Mouse (Mus musculus): ENCODE results near the gene Hist1h3c.
A peak's percentile ranks its signal among the peaks of the same experiment; 100 is the strongest.
"Not testable (repeated sequence)": the region's sequence is repeated elsewhere in the genome, so short reads cannot be mapped to it uniquely, and the experiment has no call there.

Gene Hist1h3c

DNA sequence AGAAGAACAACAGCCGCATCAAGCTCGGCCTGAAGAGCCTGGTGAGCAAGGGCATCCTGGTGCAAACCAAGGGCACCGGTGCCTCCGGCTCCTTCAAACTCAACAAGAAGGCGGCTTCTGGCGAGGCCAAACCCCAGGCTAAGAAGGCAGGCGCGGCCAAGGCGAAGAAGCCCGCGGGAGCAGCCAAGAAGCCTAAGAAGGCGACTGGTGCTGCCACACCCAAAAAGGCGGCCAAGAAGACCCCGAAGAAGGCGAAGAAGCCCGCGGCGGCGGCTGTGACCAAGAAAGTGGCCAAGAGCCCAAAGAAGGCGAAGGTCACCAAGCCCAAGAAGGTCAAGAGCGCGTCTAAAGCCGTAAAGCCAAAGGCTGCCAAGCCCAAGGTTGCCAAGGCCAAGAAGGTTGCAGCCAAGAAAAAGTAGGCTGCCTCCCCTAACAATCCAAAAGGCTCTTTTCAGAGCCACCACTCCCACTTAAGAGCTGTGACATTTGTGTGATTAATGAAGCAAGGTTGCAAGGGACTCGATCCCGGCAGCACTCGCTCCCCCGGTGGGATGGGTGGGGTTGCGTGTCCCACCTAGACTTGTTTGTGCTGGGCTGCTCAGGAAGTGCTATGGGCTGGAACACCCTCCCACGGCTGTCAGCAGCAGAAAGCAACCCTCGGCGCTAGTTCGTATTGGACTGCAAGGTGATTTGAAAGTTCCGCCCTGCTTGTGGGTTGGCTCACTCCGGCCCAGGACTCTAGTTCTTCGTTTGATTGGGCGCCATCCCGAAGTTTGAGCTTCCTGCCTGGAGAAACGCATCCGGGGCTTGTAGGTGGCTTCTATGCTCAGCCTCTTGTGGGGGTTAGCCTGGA is 6.1 kb downstream of the Hist1h3c start:
- peak; percentile 96 for DNase-seq

- DNase-seq = peak; percentile 93
Observed at GRCm38 (mm10) chr13:23738677-23739068, 6.7 kb downstream of the Hist1h3c start, which contains the start of gene Hist1h1c. TSS of gene Hist1h1c (plus strand) at chr13:23738808.

- DNase-seq = no peak
Observed at GRCm38 (mm10) chr13:23738041-23738440, 7.4 kb downstream of the Hist1h3c start.

- no peak for DNase-seq
Observed at GRCm38 (mm10) chr13:23737091-23737490, 8.3 kb downstream of the Hist1h3c start.

DNA sequence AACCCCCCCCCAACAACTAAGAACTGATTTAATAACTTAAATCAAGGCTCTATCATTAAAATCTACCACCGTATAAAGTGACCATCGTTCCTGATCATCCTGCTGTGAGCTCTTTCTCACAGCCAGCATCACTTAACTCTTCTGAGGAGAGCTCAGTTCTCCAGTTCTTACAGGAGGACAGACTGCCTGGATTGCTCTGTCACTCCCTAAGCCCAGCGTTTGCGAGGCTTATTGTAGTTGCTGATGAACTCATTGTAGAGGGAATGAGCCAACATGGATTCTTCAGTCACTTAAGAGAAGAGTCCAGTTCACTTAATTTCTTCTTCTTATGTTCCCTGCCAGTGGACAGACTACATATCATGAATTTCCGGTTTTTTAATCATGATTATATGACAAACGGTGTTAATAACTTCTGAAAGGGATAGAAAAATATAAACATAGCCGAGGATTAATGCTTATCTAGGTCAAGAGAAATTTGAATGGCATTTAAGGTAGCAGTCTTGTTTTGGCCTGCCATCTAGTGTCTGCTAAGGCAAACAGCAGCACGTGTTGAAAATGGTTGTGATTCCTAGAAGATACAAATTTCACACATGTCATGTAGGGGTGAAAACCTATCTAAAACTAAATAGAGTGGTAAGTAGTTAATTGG is 13.1 kb downstream of the Hist1h3c start:
- peak; percentile 53 for DNase-seq

GRCm38 (mm10) chr13:23730479-23730878 is 14.9 kb downstream of the Hist1h3c start:
- peak; percentile 81 for DNase-seq

- no peak for DNase-seq
Observed at GRCm38 (mm10) chr13:23729706-23730105, 15.7 kb downstream of the Hist1h3c start.

DNA sequence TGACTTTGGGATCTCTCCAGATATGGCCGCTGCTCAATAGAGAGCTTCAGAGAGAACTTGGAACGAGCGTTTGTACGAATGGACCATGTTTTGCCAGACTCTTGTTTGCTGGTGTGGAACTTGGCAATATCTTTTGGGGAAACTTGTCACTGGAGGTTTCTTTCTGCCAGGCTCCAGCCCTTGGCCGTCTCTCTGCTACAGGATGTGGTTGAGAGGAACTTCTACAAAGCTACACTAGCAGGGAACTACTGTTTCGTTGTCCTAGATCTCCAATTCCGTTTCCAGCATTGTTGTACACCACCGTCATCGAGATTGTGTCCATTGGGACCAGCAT is 16.2 kb downstream of the Hist1h3c start:
- DNase-seq = no peak

DNA sequence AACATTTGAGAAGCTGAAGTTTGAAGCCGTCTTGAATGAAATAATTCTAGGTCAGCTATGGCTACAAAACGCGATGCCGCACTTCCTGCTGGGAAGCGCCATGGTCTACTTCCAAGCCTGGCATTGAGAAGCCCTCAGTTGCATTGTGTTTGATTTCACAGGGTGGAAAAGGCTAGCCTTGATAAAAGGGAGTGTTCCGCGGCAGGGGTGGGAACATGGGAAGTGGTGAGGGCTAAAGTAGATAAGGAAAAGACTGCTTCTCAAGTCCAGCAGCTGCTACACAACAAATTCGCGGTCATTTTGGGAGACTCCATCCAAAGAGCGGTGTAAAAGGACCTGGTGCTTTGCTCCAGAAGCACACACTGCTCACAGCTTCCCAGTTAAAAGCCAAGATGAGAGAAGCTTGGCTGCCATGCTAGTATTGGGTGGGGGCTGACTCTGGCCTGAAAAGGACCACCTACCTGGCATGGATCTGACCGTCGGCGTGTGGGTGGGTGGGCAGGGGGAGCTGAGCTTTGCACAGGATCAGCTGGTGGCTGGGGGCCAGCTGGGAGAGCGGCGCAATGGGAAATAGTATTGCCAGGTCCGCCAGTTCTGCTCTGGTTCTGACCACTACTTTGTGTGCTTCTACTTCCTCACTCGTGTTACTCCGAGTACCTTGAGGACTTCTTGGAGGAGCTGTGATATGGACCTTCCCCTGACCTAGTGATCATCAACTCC is 16.8 kb downstream of the Hist1h3c start:
- DNase-seq = no peak

DNA sequence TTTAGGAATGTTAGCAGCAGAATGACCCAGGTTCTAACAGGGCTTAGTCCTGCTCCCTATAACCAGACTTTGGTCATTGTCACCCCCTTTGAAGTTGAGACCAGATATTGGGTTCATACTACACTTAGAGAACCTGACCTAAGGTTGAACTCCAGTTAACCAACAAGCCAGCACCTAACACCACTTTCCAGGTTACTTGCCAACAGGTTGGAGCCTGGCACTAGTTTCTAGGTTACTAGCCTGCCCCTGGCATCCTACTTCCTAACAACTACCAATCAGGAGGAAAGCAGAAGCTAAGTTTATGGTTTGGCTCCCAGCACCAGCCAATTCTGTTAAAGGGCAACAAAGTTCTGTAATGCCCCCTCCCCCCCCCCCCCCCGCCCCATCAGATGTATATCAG is 20.2 kb downstream of the Hist1h3c start:
- no peak for DNase-seq

DNA sequence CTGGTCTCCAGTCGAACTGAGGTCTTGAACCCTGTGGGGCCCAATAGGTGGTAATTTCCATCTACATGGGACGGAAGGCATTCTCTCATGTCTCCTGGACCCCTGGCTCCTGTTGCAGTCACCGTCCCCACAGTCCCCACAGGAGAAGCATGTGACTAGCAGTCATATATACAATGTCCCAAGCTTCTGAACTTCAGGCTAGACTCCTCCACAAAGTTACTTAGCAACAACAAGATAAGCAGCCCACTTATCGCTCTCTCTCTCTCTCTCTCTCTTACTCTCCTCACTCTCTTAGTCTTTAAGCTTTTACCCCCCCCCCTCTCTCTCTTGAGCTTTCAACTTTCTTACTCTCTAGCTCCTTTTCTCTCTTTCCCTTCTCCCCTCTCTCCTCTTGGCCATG is 21.2 kb downstream of the Hist1h3c start:
- no peak for DNase-seq

GRCm38 (mm10) chr13:23717593-23718245 is 27.7 kb downstream of the Hist1h3c start:
- DNase-seq = not testable (repeated sequence)

DNA sequence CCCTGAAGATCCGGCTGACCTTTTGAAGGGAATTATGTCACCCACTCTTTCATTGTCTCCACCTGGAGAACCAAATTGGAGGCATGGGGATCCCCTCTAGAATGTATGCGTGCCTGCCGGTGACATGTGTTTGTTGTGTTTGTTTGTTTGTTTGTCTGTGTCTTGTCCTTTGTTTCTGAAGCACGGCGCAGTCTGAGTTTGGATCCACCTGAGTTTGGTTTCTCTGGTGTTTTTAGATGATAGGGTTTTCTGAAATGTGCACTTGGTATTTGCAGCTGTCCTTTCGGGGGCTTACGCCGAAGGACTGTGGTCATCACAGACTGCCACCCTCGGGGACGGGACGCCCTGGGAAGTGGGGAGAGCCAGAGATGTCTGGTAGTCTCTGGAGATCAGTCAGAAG is 28.2 kb downstream of the Hist1h3c start:
- DNase-seq = no peak

DNA sequence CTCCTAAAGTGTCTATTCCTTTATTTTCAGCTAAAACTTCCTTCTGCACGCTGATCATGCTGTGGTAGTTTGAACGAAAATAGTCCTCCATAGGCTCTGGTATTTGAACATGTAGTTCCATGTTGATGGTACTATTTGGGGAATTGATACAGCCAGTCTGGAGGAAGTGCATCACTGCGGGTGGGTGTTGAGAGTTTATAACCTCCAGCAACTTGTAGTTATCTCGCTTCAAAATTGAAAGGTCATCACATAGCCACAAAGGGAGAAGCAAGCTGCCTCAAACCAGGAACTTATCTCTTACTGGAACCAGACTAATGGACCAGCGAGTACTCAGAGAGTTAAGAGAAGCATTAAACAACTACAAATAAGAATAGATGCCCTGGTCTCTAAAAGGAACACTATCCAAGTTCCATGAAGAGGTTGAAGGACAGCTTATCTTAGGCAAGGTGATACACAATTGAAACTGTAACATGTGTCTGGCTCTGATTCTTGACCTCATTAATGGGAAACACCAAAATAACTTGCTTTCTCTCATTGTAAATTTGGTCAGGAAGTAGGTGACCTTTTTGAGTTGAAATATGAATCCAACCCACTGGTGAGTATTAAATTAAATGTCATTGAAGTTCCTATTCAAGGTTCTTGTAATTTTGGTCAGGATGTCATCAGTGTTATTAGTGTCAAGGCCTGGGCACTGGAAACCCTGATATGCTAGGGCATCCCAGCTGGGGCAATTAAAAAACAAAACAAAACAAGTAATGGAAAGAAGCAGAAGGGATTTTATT is 28.9 kb downstream of the Hist1h3c start:
- no peak for DNase-seq

GRCm38 (mm10) chr13:23710374-23711089 is 34.9 kb downstream of the Hist1h3c start, which contains the start of gene Hfe:
TSS of gene Hfe (minus strand) at chr13:23710854.
- DNase-seq = peak; percentile 63

DNA sequence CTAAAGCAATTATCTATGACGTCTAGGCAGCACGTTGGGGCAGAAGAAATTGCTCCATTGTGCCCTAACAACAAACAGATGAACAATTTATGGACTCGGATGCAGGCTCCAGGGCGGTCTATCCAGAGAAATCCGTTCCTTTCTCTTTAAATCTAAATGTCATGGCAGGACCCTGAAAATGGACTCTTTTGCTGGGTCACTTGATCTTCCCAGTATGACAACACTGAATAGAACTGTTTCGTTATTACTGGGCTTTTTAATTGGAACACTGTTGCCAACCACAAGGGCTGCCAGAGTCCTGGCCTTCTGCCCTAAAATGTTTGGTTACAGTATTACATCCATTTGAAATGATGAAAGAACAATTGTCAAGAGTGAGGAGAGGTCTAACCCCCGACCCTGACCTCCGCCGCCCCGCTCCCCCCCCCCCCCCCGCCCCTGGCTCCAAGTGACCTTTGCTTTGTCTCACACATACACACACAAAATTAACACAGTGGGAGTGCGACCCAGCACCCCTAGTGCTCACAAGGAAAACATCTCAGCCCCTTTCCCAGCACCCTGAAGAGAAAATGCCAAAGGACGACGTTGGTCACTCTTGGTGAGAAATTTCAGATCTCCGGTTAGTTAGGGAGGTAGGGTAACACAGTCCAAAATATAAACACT is 35.6 kb downstream of the Hist1h3c start:
- no peak for DNase-seq

GRCm38 (mm10) chr13:23708654-23709053 is 36.7 kb downstream of the Hist1h3c start:
- DNase-seq = no peak

- DNase-seq = no peak
Observed at GRCm38 (mm10) chr13:23708041-23708440, 37.4 kb downstream of the Hist1h3c start.

- no peak for DNase-seq
Observed at GRCm38 (mm10) chr13:23706771-23707170, 38.6 kb downstream of the Hist1h3c start.

- DNase-seq = no peak
Observed at GRCm38 (mm10) chr13:23705751-23706356, 39.5 kb downstream of the Hist1h3c start.

All from kidney, postnatal 14 days (tissue).